Mouse (Mus musculus) thymus, adult 2 months (tissue): ENCODE measurements around the gene Pibf1.

ENCODE experiments used
- CTCF ChIP-seq: fragments of 200-500 bp; IDR thresholded peaks from 2 replicates; pipeline ENCODE4 v1.5.1; 2012; ENCODE audit warnings: mild to moderate bottlenecking, control low read depth, low read length, moderate library complexity, borderline replicate concordance; ENCODE audit not compliant: control insufficient read depth, poor library complexity, insufficient read depth; ENCODE audit errors: extremely low read depth
- POLR2A ChIP-seq: fragments of 200-500 bp; IDR thresholded peaks from 2 replicates; pipeline ENCODE4 v1.6.1; 2012; ENCODE audit warnings: mild to moderate bottlenecking, low read length, control low read depth, moderate library complexity; ENCODE audit not compliant: control insufficient read depth, poor library complexity, insufficient read depth; ENCODE audit errors: extremely low read depth

DNA sequence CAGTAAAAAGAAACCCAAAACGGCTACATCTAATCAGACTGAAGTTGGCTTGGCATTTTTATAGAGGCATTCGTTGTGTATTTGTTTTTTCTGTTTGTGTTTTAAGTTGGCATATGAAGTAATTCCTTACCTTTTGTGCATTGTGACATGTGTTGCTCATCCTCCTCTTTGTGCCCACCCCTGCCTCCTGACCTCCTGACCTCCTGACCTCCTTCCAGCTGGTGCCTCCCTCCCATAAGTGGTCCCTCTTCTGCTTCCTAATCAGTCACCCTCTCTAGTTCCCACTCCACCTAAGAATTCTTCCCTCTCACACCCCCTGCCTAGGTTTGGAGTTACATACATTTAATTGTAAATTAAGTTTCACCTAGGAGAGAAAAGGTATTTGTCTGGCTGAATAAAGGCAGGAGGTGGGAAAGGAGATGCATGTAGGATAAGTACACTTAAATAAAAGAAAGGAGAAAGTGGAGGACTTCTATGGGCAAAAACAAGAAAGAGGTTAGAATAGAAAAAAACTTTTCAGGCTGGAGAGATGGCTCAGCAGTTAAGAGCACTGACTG, 8.5 kb downstream of the Pibf1 start:
- TF ChIP-seq CTCF (no peak), POLR2A (no peak)
